Mouse (Mus musculus) fibroblast of lung, adult 2 months (primary cell): ENCODE measurements at regions not wholly inside any gene's neighbourhood (a gene's known extent, or its start where the extent isn't known, plus 50 kb on each side); places are given as distances from the start of the nearest gene placed in this dataset.
A peak's percentile ranks its signal among the peaks of the same experiment; 100 is the strongest.
"Not testable (repeated sequence)": the region's sequence is repeated elsewhere in the genome, so short reads cannot be mapped to it uniquely, and the experiment has no call there.

Experiments used
- DNase-seq: peaks from one replicate; pipeline ENCODE4 v3.0.0-alpha.2; 2011; ENCODE audit warnings: low read depth

DNA sequence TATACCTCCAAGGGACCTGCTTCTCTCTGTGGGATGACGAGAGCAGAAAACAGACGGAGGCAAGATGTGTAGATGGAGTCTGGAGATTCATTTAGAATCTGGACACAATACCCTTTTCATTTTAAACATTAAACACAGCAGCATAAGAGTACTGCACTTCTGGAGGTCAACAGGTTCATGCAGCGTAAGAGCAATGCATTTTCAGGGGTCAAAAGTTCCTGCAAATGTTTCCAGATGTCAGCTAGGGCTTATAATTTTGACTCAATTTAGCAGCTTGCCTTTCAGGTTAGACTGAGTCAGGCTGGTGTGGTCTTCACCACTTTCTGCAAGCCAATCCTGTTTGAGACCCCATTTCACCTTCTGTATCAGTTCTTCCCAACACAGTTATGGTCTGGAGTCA, 277.9 kb downstream of the Hace1 start:
- no peak for DNase-seq

- no peak for DNase-seq
Observed at GRCm38 (mm10) chr10:45859137-45859536, 281.5 kb downstream of the Hace1 start.

- DNase-seq: no peak
Observed at GRCm38 (mm10) chr10:45859909-45860308, 282.3 kb downstream of the Hace1 start.

GRCm38 (mm10) chr10:45860696-45861095, 283.1 kb downstream of the Hace1 start:
- no peak for DNase-seq

- DNase-seq: no peak
Observed at GRCm38 (mm10) chr10:45865793-45866192, 288.2 kb downstream of the Hace1 start.

GRCm38 (mm10) chr10:45866860-45867259, 289.2 kb downstream of the Hace1 start:
- DNase-seq: no peak

- DNase-seq: no peak
Observed at GRCm38 (mm10) chr10:45871028-45871427, 293.4 kb downstream of the Hace1 start.

DNA sequence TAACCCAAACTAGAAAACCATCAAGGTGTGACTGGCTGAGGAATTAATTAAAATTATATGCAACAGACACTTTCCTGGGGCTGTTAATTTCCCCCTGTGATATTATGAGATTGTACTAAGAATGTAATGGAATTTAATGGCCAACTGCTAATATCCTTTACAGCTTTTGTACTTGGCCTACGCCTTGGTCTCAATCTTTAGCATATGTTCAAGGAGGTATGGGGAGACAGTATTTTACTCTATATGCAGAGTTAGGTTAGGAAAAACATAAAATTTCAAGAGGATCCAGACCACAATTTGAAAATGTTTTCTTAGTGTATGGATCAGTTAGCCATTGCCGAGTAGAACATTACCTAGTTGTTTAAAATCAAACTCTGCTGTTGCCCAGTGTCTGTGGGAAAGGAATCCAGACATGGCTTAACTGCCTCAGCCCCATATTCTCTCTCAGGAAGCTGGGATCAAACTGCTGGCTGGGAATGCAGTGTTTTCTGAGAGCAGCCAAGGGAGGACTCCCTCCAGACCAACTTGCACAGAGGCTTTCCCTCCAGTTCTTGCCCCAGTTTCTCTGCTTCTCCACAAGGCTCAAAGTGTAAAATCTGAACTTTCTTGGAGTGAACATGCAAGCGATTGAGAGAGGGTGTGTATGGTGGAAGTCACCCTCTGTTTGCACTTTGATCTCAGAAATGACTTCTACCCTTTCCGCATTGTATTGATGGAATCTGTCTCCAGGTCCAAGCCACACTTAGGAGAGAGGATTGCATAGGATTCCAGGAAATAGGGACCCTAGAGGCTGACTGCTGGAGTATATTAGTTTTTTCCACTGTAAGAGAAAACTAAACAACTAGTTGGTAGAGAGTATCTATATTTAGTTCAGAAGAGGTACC, 294.6 kb downstream of the Hace1 start:
- no peak for DNase-seq

GRCm38 (mm10) chr10:45873805-45874780, 296.5 kb downstream of the Hace1 start:
- DNase-seq: no peak

DNA sequence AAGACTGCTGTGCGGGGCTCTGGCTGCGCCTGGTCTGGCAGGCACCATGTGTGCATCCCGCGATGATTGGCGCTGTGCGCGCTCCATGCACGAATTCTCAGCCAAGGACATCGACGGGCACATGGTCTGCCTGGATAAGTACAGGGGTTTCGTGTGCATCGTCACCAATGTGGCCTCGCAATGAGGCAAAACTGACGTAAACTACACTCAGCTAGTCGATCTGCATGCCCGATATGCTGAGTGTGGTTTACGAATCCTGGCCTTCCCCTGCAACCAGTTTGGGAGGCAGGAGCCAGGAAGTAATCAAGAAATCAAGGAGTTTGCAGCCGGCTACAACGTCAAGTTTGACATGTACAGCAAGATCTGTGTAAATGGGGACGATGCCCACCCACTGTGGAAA, 297.7 kb downstream of the Hace1 start:
- not testable (repeated sequence) for DNase-seq

DNA sequence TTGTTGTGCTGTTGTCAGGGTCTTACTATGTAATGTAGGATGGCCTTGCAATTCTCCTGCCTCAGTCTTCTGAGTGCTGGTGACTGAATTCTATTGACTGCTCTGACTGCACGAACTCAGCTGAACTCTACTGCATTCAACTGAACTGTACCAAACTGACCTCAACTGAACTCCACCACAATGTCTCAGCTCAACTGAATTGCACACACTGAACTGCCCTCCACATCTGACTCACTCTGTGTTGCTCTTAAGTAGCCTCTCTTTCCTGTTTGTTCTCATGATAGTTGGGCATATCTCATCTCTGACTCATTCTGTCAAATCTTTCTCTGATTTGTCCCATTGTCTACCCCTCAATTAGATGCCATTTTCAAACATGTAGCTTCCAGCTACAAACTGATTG, 306.1 kb downstream of the Hace1 start:
- DNase-seq: no peak

- DNase-seq: no peak
Observed at GRCm38 (mm10) chr10:45886636-45887035, 309.0 kb downstream of the Hace1 start.

GRCm38 (mm10) chr10:45888835-45889234, 311.2 kb downstream of the Hace1 start:
- DNase-seq: peak; percentile 92

DNA sequence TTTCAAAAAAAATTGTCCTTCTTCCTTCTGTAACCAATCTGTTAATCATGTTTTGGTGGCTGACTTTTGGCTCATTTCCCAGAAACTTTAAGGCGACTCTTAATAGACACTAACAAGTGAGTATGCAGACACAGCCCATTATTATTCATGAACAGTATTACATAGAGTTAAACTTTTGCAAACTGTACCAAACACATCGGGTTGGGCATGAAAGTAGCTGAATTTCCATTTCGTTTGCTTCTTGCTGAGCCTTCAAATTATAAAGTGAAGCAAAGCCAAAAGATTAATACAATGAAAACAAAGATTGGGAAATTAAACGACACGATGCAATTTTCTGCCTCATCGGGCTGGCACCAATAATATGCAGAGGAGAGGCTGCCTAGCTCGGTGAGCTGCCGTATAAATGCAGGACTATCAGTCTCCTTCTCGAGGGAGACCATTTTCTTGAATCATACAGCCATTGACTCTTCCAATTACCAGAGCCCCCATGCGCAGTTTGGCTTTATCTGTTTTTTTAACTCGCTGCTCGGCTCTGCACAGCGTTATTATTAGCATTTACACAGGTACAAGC, 311.8 kb downstream of the Hace1 start:
- DNase-seq: no peak

DNA sequence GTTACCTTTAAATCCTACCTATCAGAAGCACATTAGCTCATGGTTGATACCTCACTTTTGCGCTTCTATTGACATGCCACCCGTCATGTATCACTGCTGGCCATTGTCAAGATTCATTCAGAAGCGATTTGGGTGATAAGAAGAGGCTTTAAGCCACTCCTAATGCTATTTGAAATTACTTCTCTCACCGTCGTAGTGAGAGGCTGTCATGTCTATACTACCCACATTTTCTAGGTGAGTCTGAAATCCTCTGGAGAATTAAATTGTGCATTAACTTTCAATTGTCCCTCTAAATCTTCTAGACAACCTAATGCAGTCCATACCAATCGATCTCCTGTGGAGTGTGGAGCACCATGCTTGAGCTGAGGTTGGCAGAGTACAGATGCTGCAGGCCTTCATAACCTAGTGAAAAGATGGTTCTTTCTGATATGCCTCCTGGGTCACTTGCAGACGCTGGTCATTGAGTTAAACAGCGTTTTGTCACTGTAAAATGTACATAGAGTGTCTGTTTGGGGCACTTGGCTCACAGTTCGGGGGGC, 312.5 kb downstream of the Hace1 start:
- DNase-seq: no peak

- DNase-seq: peak; percentile 33
Observed at GRCm38 (mm10) chr10:45892464-45892863, 314.8 kb downstream of the Hace1 start.

GRCm38 (mm10) chr10:45893894-45894831, 316.5 kb downstream of the Hace1 start:
- DNase-seq: peak; percentile 52

DNA sequence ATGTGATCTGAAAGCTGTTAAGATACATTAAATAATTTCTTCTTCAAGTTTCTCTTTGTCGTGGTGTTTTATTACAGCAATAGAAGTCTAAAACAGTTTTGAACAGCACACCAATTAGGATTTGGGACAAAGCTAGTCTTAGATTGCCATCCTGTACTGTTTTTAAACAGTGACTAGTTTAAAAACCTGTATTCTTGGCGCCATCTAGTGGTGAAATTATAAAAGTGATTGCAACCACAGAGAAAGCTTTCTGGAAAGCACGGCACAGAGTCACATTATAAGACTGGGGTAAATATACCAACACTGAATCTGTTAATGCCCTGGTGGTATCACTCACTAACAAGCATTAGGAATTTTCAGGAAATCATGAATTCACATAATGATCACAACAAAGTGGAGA, 339.3 kb downstream of the Hace1 start:
- DNase-seq: peak; percentile 14

- no peak for DNase-seq
Observed at GRCm38 (mm10) chr10:45925746-45926145, 348.1 kb downstream of the Hace1 start.

DNA sequence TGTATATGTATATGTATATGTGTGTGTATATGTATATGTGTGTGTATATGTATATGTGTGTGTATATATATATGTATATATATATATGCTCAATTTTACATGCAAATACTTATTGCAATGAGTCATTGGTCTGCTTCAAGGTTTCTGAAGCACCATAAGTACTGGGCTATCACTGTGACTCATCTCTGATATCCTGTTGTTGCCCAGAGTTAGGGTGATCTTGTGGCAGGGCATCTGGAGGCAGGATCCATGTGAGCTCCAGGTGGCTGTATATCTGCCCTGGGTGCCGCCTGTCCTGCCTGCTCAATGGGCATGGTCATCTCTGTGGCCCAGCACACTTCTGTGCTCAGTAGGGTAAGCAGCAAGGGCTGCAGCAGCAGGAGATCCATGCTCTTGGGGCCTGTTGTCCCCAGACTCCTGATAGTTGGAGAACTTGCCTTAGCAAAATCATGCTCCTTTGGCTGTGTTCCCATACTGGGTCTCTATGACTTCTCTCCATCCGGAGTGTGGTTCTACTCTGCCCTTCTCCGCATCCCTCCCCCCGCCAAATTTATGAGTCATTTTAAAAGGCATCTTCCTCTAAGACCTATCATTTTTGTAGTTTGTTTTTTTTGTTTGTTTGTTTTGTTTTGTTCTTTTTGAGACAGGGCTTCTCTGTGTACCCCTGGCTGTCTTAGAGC, 356.1 kb downstream of the Hace1 start:
- DNase-seq: no peak
